Mouse (Mus musculus) right cerebral cortex, postnatal 14 days (tissue): ENCODE data around the gene Sirt2.

Experiments
- DNase-seq: peaks from one replicate; pipeline ENCODE4 v3.0.0; 2022

Sirt2 gene

DNA sequence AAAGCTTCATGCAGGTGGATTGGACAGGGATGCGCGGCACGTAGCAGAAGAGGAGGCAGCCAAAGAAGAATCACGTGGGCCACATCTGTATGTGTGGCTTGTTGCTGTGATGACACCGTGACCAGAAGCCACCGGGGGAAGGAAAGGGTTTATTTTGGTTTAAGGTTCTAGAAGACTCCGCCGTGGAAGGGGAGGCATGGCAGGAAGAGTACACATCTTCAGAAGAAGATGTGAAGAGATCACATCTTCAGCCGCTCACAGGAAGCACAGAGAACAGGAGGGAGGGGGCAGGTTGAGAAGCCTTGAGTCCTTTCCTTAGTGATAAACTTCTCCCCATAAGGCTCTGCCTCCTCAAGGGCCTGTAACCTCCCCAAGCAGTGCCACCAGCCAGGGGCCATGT is 33.5 kb downstream of the Sirt2 start:
- no peak for DNase-seq

DNA sequence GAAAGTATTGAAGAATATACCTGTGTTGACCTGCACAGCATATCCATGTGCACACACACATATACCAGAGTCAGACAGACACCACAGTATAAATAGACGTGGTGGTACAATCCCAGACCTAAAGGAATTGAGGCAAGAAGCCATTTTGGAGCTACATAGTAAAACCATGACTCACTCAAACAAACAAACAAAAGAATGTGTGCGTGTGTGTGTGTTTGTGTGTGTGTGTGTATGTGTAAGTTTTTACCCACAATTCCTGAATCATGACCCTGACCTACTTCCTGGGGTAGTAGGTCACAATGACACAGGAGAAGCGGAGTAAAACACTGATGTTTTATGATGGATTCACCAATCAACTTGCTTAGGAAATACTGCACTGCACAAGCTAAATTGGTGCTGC is 34.9 kb downstream of the Sirt2 start:
- DNase-seq: no peak

DNA sequence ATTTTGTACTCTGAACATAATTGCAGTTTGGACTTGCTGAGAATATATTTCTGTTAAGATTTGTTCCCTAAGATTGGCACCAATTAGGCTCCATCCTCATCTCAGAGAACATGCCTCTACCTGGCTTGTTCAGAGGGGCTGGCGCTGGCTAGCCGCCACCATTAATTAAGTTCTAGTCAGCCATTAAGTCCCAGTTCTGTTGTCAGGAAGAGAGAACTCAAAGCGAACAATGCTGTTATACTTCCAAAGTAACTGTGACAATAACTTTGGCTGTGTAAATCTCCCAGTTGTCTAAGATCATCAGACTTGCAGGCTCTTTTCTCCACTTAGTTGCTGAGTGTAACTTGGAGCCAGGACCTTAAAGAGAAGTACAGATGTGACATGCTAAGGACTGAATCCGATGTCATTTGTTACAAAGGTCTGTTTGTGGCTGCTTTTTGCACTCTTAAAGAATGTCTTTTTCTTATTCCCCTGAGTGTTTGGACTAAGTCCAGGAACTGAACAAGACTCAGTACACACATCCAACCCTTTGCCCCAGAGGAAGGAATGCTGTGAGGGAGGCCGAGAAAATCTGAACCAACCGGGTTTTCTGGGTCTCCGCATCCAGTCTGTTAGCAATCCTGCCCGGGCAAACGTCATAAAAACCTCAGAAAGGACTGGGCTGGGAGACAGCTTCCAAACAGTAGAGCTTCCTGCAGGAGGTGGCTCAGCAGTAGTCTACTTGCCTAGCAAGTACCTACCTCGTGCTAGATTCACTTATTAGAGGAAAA is 35.6 kb downstream of the Sirt2 start:
- DNase-seq: no peak

DNA sequence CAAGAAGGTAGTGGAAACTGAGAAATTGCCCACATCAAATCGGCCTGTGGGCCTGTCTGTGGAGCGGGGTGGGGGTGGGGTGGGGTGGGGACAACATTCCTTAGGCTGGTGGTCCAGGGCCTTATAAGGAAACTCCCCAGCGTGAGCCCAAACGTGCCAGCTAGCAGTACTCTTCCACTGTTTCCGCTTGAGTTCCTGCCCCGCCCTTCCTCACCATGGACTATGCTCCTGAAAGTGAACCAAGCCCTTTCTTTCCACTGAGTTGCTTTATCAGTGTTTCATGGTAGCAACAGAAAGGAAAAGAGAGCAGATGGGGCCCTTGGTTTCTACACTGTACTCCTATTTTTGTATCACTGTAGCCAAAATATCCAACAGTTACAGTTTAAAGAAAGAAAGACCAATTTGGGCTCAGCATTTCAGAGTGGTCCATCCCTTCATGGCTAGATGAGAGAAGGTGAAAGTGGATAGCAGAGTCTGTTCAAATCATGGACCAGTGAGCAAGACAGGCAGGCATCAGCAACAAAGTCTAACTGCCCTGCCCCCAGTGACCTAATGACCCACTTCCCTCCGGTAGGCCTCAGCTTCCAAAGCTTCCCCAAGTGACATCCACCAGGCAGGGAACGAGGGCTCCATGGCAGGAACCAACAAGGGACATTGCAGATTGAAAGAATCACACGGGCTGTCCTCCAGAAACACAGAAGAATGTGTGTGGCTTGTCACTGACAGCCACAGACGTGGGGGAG is 36.5 kb downstream of the Sirt2 start:
- no peak for DNase-seq

DNA sequence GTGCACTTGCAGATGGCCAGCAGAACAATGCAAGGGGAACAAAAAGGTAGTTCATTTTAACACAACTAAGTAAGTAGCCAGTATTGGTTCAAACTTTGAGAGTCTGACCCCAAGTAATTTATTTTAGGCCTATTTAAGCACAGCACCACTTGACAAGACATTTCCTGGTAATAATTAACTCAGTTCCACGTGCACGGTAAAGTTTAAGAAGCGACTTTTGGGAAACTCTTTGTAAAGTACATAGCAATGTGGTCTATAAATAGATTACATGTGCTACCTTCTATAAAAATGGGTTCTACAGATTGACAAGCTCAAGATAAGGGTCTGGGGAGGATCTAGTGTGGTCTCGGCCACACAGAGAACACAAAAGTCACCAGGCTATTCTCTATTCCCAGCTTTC is 37.2 kb downstream of the Sirt2 start:
- no peak for DNase-seq

DNA sequence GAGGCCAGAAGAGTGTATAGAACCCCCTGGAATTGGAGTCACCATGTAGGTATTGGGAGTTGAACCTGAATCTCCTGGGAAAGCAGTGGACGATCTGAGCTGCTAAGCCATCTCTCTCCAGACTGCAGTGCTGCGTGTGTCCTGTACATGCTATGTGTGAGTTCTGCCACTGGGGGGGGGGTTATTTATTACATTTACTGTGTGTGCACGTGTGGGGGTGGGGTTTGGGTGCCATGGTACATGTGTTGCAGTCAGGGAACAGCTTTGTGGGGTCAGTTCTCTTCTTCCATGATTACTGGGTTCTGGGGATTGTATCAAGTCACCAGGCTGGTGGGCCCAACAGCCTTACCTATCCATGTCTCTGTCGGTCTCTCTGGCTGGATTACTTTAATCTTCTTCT is 40.3 kb downstream of the Sirt2 start:
- no peak for DNase-seq

DNA sequence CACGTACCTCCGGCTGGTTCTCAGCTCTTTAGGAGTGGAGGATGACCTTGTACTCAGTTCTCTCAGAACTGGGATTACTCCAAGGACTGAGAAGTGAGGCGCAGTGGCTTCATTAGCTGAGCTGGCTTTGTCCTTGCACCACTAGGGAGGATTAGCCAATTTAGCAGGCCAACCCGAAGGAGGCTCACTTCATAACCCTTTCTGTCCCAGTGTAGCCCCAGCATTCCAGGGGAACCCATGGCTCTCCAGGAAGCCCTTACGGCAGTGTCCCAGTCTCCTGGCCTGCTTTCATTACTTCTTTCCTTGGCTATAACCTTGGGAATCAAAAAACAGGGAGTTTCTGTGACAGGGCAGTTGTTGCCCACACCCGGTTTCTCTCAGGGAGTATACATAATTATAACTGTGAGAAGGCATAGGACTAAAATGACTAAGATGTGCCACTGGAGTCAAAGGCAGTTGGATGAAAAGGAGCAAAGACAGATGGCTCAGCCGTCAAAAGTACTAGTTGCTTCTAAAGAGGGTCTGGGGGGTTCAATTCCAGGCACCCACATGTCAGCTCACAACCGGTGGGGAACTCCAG is 41.2 kb downstream of the Sirt2 start:
- DNase-seq: no peak

DNA sequence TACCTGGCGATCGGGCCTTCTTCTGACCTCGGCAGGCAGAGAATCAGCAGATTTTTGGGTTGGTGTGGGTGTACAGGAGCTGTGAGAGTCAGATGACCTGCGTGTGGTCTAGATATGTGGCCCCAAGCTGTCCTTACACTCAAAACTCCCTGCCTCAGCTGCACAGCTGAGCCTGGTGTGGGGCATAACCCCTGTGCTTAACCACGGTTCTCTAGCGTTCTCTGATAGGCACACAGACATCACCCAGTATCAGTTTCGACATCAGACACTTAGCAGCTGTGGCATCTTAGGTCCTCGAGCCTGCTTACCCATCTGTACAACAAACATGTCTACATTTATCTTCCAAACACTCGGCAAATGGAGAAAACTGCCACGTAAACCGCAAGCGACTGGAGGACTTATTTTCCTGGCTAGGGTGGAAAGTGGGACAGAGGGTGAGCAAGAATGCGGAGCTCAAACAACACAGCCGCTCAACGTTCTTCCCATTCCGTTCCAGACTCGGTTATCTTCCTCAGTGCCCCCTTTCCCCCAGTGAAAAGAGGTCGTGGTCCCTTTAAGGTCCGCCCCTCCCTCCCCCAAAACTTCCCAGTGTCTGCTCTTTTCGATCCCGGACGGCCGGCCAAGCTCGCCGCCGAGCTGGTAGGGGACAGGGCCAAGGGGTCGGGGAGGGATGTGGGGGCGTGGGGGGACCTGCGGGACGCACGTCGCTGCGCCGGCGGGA is 41.8 kb downstream of the Sirt2 start, which contains the start of gene Hnrnpl:
Gene Hnrnpl, plus strand, starts transcription at position 321 of the 721 bp plus-strand sequence.
- peak; percentile 55 for DNase-seq

DNA sequence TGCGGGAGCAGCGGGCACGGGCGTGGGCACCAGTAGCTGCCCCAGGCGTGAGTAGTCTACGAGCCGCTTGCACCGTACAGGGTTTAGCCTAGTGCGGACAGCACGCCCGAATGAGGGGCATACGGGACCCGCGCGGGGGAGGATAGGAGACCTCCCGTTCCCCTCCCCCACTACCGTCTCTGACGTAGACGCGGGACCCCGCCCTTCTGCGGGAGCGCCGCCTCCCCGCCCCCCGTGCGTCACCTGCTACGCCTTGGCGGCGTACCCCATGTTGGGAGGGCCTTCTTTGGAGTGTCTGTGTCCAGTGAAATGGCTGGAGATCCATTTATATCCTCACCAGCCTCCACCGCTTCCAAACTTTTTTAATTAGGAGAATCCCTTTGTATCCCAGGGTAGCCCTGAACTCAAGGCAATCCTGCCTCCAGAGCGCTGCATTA is 42.4 kb downstream of the Sirt2 start:
- peak; percentile 97 for DNase-seq

DNA sequence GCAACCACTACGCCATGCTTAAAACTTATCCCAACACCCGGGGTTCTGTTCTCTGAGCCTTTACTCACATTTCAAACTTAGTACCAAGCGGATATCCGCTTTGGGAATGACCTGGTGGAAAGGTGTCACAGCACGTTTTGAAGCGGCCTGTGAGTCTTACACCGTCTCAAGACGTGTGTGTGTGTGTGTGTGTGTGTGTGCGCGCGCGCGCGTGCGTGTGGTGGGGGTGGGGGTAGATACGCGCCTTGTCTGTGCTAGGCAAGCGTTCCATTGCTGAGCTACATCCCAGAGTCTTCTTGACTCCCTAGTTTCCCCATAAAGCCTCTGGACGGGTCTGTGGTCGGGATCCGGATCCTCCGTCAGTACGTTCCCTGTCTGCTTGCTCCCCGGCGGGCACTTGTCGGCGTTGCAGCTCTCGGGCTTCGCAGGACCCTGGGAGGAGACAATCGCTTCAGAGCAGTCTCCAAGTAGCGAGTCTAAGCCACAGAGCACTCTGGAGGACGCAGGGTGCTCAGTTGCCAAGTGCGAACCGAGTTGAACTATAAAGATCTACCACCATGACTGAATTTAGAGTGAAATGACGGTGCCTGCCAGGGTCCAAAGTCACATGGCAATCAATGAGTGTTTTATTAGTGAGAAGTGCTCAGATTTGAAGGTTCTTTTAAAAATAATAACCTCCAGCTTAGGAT is 43.0 kb downstream of the Sirt2 start:
- DNase-seq: no peak

DNA sequence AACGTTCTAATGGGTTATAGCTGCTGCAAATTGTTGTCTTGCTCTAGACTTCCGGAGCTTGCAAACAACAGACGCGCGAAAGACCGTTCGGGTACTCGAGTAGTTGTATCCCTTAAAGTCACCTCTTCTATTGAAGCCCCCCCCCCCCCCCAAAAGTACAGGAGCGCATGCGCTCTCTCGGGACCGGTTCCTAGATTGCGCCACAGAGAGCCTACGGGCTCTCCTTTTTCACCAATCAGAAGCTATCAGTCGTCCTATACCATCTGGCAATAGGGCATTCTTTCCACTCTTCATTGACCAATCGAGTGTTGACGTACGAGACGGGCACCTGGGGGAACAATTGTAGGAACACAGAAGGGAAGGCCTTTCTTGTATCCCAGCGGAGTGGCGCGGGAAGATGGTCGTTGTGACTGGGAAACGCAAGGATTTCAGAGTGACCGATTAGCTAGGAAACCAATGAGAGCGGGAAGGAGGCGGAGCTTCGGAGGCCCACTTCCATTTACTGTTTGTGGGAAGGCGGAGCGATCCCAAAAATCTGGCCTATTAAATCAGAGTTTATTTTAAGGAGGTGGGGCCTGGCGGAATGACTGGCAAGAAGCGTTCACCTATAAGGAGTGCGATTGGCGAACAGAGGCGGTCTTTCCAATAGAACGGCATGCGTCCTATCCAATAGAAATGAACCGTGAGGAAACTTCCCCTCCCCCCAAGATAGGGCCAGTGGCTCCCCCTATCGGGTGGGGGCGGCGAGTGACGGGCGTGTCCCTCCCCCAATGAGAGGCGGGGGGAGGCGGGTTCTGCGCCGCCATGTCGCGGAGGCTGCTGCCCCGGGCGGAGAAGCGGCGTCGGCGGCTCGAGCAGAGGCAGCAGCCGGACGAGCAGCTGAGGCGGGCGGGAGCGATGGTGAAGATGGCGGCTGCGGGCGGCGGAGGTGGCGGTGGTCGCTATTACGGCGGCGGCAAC is 43.9 kb downstream of the Sirt2 start:
- DNase-seq: peak; percentile 95

DNA sequence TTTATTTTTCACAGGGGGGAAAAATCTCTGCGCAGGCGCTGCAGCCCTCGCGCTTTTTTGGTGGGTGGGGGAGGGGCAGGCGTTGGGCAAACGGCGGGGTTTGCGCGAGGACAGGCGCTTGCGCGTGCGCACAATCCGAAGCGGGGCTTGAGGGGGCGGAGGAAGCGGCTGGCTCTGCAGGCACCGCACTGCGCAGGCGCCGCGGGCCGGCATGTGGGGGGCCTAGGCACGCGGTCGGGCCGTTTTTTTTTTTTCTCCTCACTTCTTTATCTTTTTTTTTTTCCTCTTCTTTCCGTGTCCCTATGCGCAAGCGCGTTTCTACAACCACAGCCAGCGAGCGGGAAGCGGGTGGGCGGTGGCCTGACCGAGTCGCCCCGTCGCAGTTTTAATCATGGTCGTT is 44.7 kb downstream of the Sirt2 start:
- peak; percentile 97 for DNase-seq

DNA sequence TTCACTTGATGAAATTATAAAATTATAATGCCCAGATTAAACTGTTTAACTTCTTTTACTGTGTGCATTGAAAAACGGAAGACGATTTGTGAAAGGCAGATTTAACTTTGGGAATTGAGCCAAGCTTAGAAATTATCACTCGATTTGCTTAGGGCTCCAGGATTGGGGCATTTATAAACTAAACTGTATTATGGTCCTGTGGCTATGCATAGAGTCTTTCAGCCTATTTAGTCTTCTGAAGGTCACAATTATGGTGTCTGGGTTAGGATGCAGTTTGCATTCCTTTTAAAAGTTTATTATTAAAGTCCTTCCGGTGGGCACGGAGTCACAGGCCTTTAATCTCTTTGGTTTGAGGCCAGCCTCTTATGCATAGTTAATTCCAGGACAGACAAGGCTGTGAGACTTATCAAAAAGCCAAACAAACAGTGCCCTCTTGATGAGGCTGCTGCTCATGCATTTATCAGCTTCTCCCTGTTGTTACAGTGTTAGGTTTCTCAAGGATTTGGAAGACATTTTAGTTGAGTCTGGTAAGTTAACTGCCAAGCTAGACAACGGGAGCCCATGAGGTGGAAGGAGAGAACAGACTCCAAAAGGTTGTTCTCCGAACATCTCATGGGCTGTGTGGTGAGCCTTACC is 45.2 kb downstream of the Sirt2 start:
- DNase-seq: no peak

DNA sequence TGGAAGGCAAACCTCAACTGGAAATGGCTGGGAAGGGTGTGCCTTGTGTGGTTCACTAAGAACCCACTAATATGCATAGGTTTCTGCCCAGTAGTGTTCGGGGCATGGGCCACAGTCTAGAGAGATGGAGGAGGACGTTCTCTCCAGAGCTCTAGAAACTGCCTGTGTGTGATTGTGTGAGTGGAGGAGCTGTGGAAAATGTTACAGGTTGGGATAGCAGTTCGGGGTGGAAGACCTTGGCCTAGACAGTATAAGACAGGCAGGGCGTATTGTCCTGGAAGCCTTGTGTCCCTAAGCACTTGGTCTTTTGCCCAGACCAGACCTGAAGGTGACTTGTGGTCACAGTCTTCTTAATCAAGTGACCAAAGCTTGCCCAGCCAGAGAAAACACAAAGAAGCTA is 45.9 kb downstream of the Sirt2 start:
- DNase-seq: no peak

DNA sequence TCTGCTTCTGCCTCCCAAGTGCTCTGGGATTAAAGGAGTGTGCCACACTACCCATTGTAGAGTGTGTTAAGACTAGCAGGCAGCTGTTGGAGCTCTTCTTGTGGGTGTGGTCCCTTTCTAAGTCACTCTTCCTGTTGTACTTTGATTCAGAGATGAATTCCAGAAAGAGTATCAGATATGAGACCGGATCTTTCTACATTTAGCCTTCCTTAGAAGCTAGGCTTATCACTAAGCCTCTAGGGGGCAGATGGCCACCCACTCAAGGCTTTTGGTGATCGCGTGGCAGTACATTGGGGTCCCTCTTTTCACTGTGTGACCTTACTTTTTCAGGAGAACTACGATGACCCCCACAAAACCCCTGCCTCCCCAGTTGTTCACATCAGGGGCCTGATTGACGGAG is 46.4 kb downstream of the Sirt2 start:
- DNase-seq: no peak

DNA sequence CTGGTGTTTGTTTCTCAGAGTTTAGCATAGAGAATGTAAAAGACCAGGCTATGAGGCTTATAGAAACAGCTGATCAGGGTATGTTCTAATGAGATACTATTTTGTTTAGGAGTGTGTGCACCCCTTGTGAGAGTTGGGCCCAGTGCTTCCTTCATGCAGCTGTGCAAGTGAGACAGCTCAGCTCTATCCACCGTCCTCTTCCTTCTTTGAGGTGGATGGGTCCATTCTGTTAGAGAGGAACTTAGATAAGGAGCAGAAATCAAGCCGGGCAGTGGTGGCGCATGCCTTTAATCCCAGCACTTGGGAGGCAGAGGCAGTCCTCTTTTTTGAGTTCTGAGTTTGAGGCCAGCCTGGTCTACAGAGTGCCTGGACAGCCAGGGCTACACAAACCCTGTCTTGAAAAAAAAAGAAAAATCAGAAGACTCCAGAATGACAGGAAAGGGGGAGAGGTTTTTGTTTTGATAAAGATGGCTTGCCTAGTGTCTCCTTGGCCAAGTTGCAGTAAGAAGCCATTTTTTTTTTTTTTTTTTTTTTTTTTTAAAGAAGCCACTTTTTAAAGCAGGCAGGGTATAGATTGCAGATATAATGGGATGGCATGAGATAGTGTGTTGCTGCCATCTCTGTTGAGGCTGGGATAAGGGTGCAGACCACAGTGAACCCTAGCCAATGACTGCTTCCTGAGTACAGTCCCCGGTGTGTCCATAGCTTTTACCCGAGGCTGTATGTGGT is 47.9 kb downstream of the Sirt2 start:
- DNase-seq: no peak

DNA sequence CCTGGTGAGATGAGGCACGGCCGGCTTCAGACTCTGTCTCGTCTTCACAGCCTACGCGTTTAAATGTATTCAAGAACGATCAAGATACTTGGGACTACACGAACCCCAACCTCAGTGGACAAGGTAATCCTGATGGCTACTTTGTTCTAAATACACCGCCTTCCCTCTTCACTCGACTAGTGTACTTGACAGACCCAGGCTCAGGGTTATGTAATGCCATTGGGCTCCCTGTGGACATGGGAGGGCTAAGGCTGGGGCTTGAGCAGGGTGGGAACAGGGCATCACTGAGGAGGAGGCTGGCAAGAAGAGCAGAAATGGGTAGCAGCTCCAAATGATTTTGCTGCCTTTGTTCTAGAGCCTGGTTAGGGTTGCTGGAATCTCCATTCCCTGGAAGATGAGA is 48.7 kb downstream of the Sirt2 start:
- DNase-seq: no peak

DNA sequence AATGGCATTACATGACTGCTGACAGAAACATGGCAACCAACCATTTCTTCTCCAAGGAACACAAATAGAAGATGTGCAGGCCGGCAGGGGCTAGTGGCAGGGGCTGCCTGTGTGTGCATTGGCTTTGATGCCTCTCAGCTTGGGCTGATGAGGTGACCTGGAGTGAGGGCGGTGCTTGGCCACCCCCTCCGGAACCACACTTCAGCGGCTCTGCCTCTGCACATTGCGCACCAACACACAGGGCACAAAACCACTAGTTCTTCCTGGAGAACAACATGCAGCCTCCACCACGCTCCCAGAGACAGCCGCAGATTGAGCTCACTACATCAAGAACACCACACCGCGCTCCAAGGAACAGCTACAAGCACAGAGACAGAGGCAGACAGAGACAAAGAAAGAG is 49.7 kb downstream of the Sirt2 start:
- DNase-seq: no peak

DNA sequence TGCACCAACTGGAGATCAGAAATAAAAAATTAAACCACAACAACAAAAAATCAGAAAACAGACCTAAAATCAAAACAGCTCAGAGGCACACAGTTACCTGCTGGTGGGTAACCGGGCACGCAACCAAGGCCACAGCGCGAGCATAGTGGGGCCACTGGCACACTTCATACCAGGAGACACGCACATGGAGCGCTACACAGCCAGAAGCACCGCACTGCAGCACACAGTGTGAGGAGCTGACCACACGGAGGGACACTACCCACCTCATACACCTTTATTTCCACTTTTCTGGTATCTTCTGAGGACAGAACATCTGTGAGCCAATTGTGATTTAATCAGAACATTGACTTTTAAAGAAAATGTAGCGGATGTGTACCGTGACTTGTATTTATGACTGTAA is 50.4 kb downstream of the Sirt2 start:
- DNase-seq: no peak

DNA sequence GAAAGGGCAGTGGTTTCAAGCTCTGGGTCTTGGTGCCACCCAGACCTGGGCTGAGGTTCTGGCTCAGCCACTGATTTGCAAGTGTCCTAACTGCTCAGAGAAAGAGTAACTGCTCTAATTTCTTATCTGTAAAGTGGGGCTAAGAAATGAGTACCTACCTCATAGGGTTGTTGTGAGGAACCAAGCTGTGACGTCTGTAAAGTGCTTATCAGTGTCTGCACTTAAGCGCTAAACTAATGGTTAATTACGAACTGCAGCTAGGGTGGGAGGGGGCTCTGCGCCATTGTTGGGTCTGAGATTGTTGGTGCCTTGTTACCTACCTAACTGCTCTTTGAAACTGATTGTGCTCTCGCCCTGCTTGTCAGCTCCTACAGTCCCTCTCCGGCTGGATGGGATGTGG is 51.0 kb downstream of the Sirt2 start:
- DNase-seq: no peak
